Mouse (Mus musculus) erythroblast, adult 5-6 weeks (primary cell): ENCODE measurements around the gene Mrnip. TPM values are rescaled to one million over a fixed set of nuclear protein-coding genes. Genes with fewer than 3 reads are reported as not detected.

Source experiments
- ATAC-seq: replicated peaks from 2 replicates; pipeline ENCODE4 v1.8.0; 2016; ENCODE audit warnings: moderate number of reproducible peaks, mild to moderate bottlenecking, moderate TSS enrichment, inconsistent platforms; ENCODE audit not compliant: poor library complexity, low FRiP score, severe bottlenecking
- total RNA-seq, 2 experiments: library from RNA; stranded (forward) in 1 of 2; stranded (reverse) in 1 of 2; fragments of 150-400 nt in 1 of 2; fragments of 200-764, 138-1000 nt in 1 of 2; gene quantifications; 2 replicates each; pipeline versions ENCODE4 v1.2.3 to v1.2.4; 2015 to 2017; ENCODE audit warnings: low replicate concordance in 2 of 2

Mrnip gene
- total RNA-seq, 2 experiments from 2014 or later = 2.8 to 9.8 TPM

- no peak for ATAC-seq
These were observed 64.9 kb downstream of the Mrnip start for GRCm38 (mm10) chr11:50238821-50239791.

GRCm38 (mm10) chr11:50240235-50240911, 66.1 kb downstream of the Mrnip start:
- no peak for ATAC-seq

- no peak for ATAC-seq
These were observed 69.7 kb downstream of the Mrnip start for GRCm38 (mm10) chr11:50243926-50244325.

GRCm38 (mm10) chr11:50245269-50245668, 71.0 kb downstream of the Mrnip start:
- no peak for ATAC-seq

- no peak for ATAC-seq
These were observed 74.4 kb downstream of the Mrnip start for GRCm38 (mm10) chr11:50248473-50249171.

Other genes starting within 250 kb of the Mrnip start
- 78.8 and 84.9 TPM in 2 replicates for gene Rnf130, start 149.1 kb upstream of the Mrnip start, total RNA-seq (2015; ENCODE audit: low replicate concordance)
- gene Rnf130, start 149.1 kb upstream of the Mrnip start, total RNA-seq (2017; ENCODE audit: low replicate concordance) = 45.4 and 63.6 TPM in 2 replicates
- gene Tbc1d9b, start 43.0 kb upstream of the Mrnip start, total RNA-seq (2015; ENCODE audit: low replicate concordance) = 6.1 and 12.5 TPM in 2 replicates
- gene Tbc1d9b, start 43.0 kb upstream of the Mrnip start, total RNA-seq (2017; ENCODE audit: low replicate concordance) = 15.9 and 30.5 TPM in 2 replicates
- gene Sqstm1, start 36.4 kb downstream of the Mrnip start, total RNA-seq (2015; ENCODE audit: low replicate concordance) = 101 and 109 TPM in 2 replicates
- 596 and 621 TPM in 2 replicates for gene Sqstm1, start 36.4 kb downstream of the Mrnip start, total RNA-seq (2017; ENCODE audit: low replicate concordance)
- 7.1 and 7.7 TPM in 2 replicates for gene Mgat4b, start 36.4 kb downstream of the Mrnip start, total RNA-seq (2015; ENCODE audit: low replicate concordance)
- 5.1 and 10.0 TPM in 2 replicates for gene Mgat4b, start 36.4 kb downstream of the Mrnip start, total RNA-seq (2017; ENCODE audit: low replicate concordance)
- not detected in 2 replicates for gene Ltc4s, start 64.2 kb downstream of the Mrnip start, total RNA-seq (2015; ENCODE audit: low replicate concordance)
- 2.2 TPM in 1 of 2 replicates, not detected in the other for gene Ltc4s, start 64.2 kb downstream of the Mrnip start, total RNA-seq (2017; ENCODE audit: low replicate concordance)
- 15.2 and 15.7 TPM in 2 replicates for gene Maml1, start 117.9 kb downstream of the Mrnip start, total RNA-seq (2015; ENCODE audit: low replicate concordance)
- gene Maml1, start 117.9 kb downstream of the Mrnip start, total RNA-seq (2017; ENCODE audit: low replicate concordance) = 7.2 and 10.0 TPM in 2 replicates
- gene Canx, start 151.2 kb downstream of the Mrnip start, total RNA-seq (2015; ENCODE audit: low replicate concordance) = 98.6 and 101 TPM in 2 replicates
- gene Canx, start 151.2 kb downstream of the Mrnip start, total RNA-seq (2017; ENCODE audit: low replicate concordance) = 226 and 340 TPM in 2 replicates
- gene Cby3, start 180.0 kb downstream of the Mrnip start, total RNA-seq (2015; ENCODE audit: low replicate concordance) = not detected in 2 replicates
- not detected in 2 replicates for gene Cby3, start 180.0 kb downstream of the Mrnip start, total RNA-seq (2017; ENCODE audit: low replicate concordance)
- 162 and 237 TPM in 2 replicates for gene Hnrnph1, start 202.5 kb downstream of the Mrnip start, total RNA-seq (2015; ENCODE audit: low replicate concordance)
- 155 and 222 TPM in 2 replicates for gene Hnrnph1, start 202.5 kb downstream of the Mrnip start, total RNA-seq (2017; ENCODE audit: low replicate concordance)